Mouse (Mus musculus) embryonic facial prominence, embryonic 11.5 days (tissue): ENCODE measurements around the gene Slc47a1. TPM values are rescaled to one million over a fixed set of nuclear protein-coding genes. Genes with fewer than 3 reads are reported as not detected.

Experiments used
- ATAC-seq: fragments of 200-750 bp; cut with Nextera tagmentation; replicated peaks from 2 replicates; pipeline ENCODE4 v1.8.0; 2017; ENCODE audit warnings: low read depth; ENCODE audit not compliant: insufficient number of reproducible peaks, low FRiP score, low TSS enrichment
- DNase-seq: peaks from one replicate; pipeline ENCODE4 v3.0.0-alpha.2; 2015; ENCODE audit warnings: low spot score
- H3K27ac ChIP-seq: fragments of 300-500 bp; sonication (generic); replicated peaks from 2 replicates; pipeline ENCODE4 v1.5.1; 2014; ENCODE audit warnings: mild to moderate bottlenecking, low read depth, low read length, control low read depth
- H3K27me3 ChIP-seq: fragments of 300-500 bp; sonication (generic); 2 replicates; pipeline ENCODE4 v1.6.1; 2014; ENCODE audit warnings: mild to moderate bottlenecking, low read length, moderate library complexity, mixed read lengths; ENCODE audit not compliant: control insufficient read depth, insufficient read depth
- H3K36me3 ChIP-seq: fragments of 300-500 bp; sonication (generic); replicated peaks from 2 replicates; pipeline ENCODE4 v1.6.1; 2014; ENCODE audit warnings: low read depth, mild to moderate bottlenecking, low read length, moderate library complexity, mixed read lengths; ENCODE audit not compliant: control insufficient read depth, insufficient read depth
- H3K4me1 ChIP-seq: fragments of 300-500 bp; sonication (generic); 2 replicates; pipeline ENCODE4 v1.6.1; 2014; ENCODE audit warnings: low read length, mixed read lengths; ENCODE audit not compliant: control insufficient read depth, insufficient read depth
- H3K4me2 ChIP-seq: fragments of 300-500 bp; sonication (generic); 2 replicates; pipeline ENCODE4 v1.6.1; 2014; ENCODE audit warnings: low read depth, mild to moderate bottlenecking, control low read depth, low read length, moderate library complexity
- H3K4me3 ChIP-seq: fragments of 300-500 bp; sonication (generic); 2 replicates; pipeline ENCODE4 v1.5.1; 2014; ENCODE audit warnings: low read depth, low read length, control low read depth
- H3K9ac ChIP-seq: fragments of 300-500 bp; sonication (generic); replicated peaks from 2 replicates; pipeline ENCODE4 v1.6.1; 2014; ENCODE audit warnings: mild to moderate bottlenecking, control low read depth, low read length
- H3K9me3 ChIP-seq: fragments of 300-500 bp; sonication (generic); replicated peaks from 2 replicates; pipeline ENCODE4 v1.6.1; 2016; ENCODE audit warnings: mild to moderate bottlenecking, low read length, inconsistent platforms, mixed read lengths; ENCODE audit not compliant: control insufficient read depth
- WGBS: fragments of 180-500 bp; shearing (Covaris S2); extraction: QIAGEN DNeasy Blood & Tissue Kit; methylation state at CpG from one replicate; pipeline ENCODE4 v1.1.7; 2014; 5-methylcytosine and 5-hydroxymethylcytosine counted together
- polyA plus RNA-seq: library from polyadenylated mRNA; unstranded; fragments of >200 nt; fragmentation: Nextera tagmentation; extraction: Ambion mirVana; gene quantifications from 2 replicates; pipeline ENCODE4 v1.2.1, GENCODE M21; 2014

Slc47a1 gene
- polyA plus RNA-seq, 1 experiment from 2014 or later = 0.48 TPM

DNA sequence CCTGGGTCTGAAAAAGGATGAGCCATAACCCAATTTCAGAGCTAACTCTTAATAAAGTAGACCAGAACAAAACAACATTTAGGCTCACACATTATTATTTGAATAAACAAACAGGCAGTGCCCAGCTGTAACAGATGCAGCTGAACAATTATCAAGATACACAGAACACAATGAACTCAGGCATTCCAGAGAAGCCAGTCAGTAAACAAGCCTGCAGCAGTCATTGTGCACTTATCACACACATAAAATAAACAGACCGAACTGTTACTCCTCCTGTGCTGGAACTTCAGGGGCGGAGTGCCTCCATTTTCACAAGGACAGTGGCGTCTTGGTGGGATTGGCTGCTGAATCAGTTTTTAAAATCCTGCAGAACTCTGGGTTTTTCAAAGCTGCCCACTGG lies 83.7 kb downstream of the Slc47a1 start:
- DNase-seq = no peak
- 81% methylated on average over 3 of the region's 3 CpGs for WGBS

More for the DNA sequence above, 83.7 kb downstream of the Slc47a1 start:
- no peak overlapping the region for H3K4me3 ChIP-seq
- H3K9ac ChIP-seq = no peak overlapping the region
- no peak for ATAC-seq
- H3K9me3 ChIP-seq = no peaks in the 10 kb centered on the region
- H3K4me2 ChIP-seq = no peak overlapping the region
- no peaks in the 10 kb centered on the region for H3K4me1 ChIP-seq
- H3K36me3 ChIP-seq = no peaks in the 10 kb centered on the region
- no peaks in the 10 kb centered on the region for H3K27me3 ChIP-seq
- H3K27ac ChIP-seq = no peak overlapping the region

Other genes with a start within 250 kb of the Slc47a1 start
- 222 and 229 TPM in 2 replicates for gene Usp22, start 203.3 kb downstream of the Slc47a1 start, polyA plus RNA-seq
- not detected in 2 replicates for gene Aldh3a1, start 170.8 kb downstream of the Slc47a1 start, polyA plus RNA-seq
- gene Aldh3a2, start 110.9 kb downstream of the Slc47a1 start, polyA plus RNA-seq = 22.4 and 24.2 TPM in 2 replicates
- gene Slc47a2, start 35.5 kb downstream of the Slc47a1 start, polyA plus RNA-seq = not detected in 2 replicates
- 0.25 and 0.42 TPM in 2 replicates for gene Rnf112, start 75.8 kb upstream of the Slc47a1 start, polyA plus RNA-seq
- 234 and 251 TPM in 2 replicates for gene Mfap4, start 107.1 kb upstream of the Slc47a1 start, polyA plus RNA-seq
- 52.3 and 57.7 TPM in 2 replicates for gene Mapk7, start 116.1 kb upstream of the Slc47a1 start, polyA plus RNA-seq
- gene B9d1, start 126.8 kb upstream of the Slc47a1 start, polyA plus RNA-seq = 32.1 and 37.0 TPM in 2 replicates
- 24.2 and 28.5 TPM in 2 replicates for gene Epn2, start 201.3 kb upstream of the Slc47a1 start, polyA plus RNA-seq